Mouse (Mus musculus) lung, adult 2 months (tissue): ENCODE measurements around the gene Tab1. TPM values are rescaled to one million over a fixed set of nuclear protein-coding genes. Genes with fewer than 3 reads are reported as not detected.

Experiments used
- DNase-seq: peaks from one replicate; pipeline ENCODE4 v3.0.0; 2022
- H3K4me1 ChIP-seq: fragments of 200-500 bp; 2 replicates; pipeline ENCODE4 v1.6.1; 2011; ENCODE audit warnings: low read length; ENCODE audit not compliant: control insufficient read depth, insufficient read depth
- H3K4me3 ChIP-seq: fragments of 200-500 bp; replicated peaks from 2 replicates; pipeline ENCODE3; 2011; ENCODE audit warnings: low read depth, mild to moderate bottlenecking, control low read depth, low read length; ENCODE audit errors: extremely low read depth
- CTCF ChIP-seq: fragments of 200-500 bp; IDR thresholded peaks from 2 replicates; pipeline ENCODE4 v1.5.1; 2011; ENCODE audit warnings: mild to moderate bottlenecking, low read length, control low read depth; ENCODE audit not compliant: insufficient read depth
- POLR2A ChIP-seq: fragments of 200-500 bp; IDR thresholded peaks from 2 replicates; pipeline ENCODE4 v1.6.1; 2011; ENCODE audit warnings: low read depth, mild to moderate bottlenecking, control low read depth, low read length, borderline replicate concordance; ENCODE audit errors: extremely low read depth
- WGBS: fragments of 180-500 bp; shearing (Covaris S2); methylation state at CpG from one replicate; pipeline ENCODE4 v1.1.7; 2018; 5-methylcytosine and 5-hydroxymethylcytosine counted together
- polyA plus RNA-seq: library from polyadenylated mRNA; depleted of rRNA; stranded (reverse); fragments of >200 nt; gene quantifications from 2 replicates; pipeline ENCODE4 v1.2.3, GENCODE M21; 2012

Tab1 gene
- polyA plus RNA-seq, 1 experiment = 23.5 TPM

DNA sequence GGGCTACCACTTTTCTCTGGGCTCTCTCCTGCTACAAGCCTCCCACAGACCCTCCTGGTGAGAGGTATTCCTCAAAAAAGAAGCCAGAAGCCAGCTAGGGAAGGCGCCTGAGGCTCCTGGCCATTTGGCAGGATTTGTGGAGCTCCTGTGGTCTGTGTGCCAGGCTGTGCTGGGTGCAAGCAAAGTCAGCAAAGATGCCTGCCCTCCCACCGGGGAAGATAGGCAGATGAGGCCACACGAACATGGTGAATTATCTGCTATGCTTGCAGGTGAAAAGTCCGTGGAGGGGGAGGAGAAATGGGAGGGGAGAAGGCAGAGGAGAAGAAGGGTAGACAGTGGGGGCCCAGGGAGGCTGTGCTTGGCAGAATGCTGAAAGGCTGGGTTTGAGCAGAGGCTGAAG lies 37.4 kb downstream of the Tab1 start:
- Histone ChIP-seq H3K4me1 (no peaks in the 10 kb centered on the region), H3K4me3 (no peak overlapping the region)
- no peak for DNase-seq
- 40% methylated on average over 4 of the region's 4 CpGs for WGBS
- TF ChIP-seq POLR2A (no peak), CTCF (no peak)

- DNase-seq = no peak
- Histone ChIP-seq H3K4me3 (no peak overlapping the region), H3K4me1 (no peaks in the 10 kb centered on the region)
- TF ChIP-seq POLR2A (no peak), CTCF (no peak)
- 15% methylated on average over 8 of the region's 8 CpGs for WGBS
Measured at GRCm38 (mm10) chr15:80171286-80171685, 38.4 kb downstream of the Tab1 start.

DNA sequence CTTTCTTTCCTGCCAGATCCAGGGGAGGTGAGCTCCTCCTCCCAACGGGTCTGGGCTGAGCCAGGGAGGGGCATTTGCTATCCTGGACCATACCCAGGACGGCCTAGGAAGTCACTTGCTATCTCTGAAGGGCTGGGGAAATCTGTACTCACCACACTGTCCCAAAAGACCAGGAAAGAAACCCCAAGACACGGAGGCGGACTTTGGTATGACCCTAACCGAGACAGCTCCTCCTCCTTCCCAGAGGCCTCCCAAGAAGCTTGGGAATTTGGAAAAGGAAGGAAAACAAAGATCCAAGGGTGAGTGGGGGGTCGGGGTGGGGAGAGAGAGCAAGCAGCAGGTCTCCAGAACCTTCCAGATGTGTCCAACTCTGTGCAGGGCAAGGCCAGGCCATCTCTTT lies 38.9 kb downstream of the Tab1 start:
- DNase-seq = no peak
- TF ChIP-seq POLR2A (no peak), CTCF (no peak)
- Histone ChIP-seq H3K4me3 (no peak overlapping the region), H3K4me1 (no peaks in the 10 kb centered on the region)
- 28% methylated on average over 6 of the region's 6 CpGs for WGBS

DNA sequence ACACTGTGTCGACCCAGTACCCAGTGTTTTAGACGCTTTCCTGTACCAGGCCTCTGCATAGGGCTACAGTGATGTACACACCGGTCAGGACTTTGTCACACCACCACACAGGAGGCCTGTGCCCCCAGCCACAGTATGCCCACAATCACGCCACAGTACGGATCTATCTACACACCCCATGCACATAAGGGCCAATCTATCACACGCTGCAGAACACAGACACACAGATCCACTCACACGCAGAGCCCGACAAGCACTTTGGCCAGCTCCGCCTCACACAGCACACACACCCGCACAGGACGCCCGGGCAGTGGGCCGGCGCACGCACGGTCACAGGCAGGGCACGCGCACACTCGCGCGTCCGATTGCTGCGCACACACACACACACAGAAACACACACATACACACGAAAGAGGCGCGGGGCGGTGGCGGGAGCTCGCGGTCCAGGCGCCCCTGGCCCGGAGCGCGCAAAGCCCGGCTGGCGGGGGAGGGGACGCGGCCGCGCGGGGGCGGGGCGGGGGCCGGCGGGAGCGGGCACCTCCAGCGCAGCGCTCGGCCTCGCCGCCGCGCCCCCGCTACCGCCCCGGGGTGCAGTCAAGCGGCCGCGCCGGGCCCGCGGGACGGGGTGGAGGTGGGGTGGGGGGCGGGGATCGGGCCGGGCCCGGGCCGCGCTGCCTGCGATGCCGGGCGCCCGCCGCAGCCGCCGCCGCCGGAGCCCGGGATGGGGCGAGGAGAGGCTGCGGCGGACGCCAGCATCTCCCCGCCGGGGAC lies 40.3 kb downstream of the Tab1 start, which contains the start of gene Mgat3:
TSS of gene Mgat3 (plus strand) at position 721 of the 771 bp plus-strand sequence.
- no peak for DNase-seq
- 6% methylated on average over 59 of the region's 85 CpGs for WGBS
- TF ChIP-seq CTCF (no peak), POLR2A (no peak)
- peak within 1 kb of the TSS; percentile 46 for H3K4me3 ChIP-seq
- H3K4me1 ChIP-seq = no peaks in the 10 kb centered on the region

- 2% methylated on average over 60 of the region's 60 CpGs for WGBS
- no peaks in the 10 kb centered on the region for H3K4me1 ChIP-seq
- TF ChIP-seq CTCF = no peak
- no peak for TF ChIP-seq POLR2A
- peak overlapping the region; percentile 22 for H3K4me3 ChIP-seq
- no peak for DNase-seq
Measured at GRCm38 (mm10) chr15:80173781-80174597, 41.1 kb downstream of the Tab1 start.

DNA sequence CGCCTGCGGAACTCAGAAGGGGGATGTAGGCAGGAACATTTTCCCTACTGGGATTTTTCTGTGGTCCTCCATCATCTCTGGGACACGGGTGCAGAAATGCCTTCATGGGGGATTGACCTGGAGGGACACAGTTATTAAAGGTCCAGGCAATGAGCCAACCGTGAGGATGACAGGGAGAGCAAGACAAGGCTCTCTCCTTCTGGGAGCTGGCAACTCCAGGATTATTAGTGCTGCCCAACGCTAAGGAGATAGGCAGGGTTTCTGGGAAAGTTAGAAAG lies 41.6 kb downstream of the Tab1 start:
- Histone ChIP-seq H3K4me3 (peak overlapping the region; percentile 2), H3K4me1 (no peaks in the 10 kb centered on the region)
- no peak for DNase-seq
- 20% methylated on average over 5 of the region's 5 CpGs for WGBS
- TF ChIP-seq CTCF (no peak), POLR2A (no peak)

- TF ChIP-seq CTCF (no peak), POLR2A (no peak)
- H3K4me3 ChIP-seq = no peak overlapping the region
- no peaks in the 10 kb centered on the region for H3K4me1 ChIP-seq
- DNase-seq = no peak
- 79% methylated on average over 9 of the region's 9 CpGs for WGBS
Measured at GRCm38 (mm10) chr15:80175316-80175715, 42.4 kb downstream of the Tab1 start.

- DNase-seq = no peak
- no peak overlapping the region for H3K4me3 ChIP-seq
- TF ChIP-seq POLR2A (no peak), CTCF (no peak)
- H3K4me1 ChIP-seq = no peaks in the 10 kb centered on the region
- WGBS = 64% methylated on average over 6 of the region's 6 CpGs
Measured at GRCm38 (mm10) chr15:80175756-80176155, 42.8 kb downstream of the Tab1 start.

- 90% methylated on average over 7 of the region's 7 CpGs for WGBS
- Histone ChIP-seq H3K4me3 (no peak overlapping the region), H3K4me1 (no peaks in the 10 kb centered on the region)
- TF ChIP-seq CTCF = no peak
- TF ChIP-seq POLR2A = no peak
- no peak for DNase-seq
Measured at GRCm38 (mm10) chr15:80181561-80181960, 48.6 kb downstream of the Tab1 start.

GRCm38 (mm10) chr15:80182072-80182700 lies 49.3 kb downstream of the Tab1 start:
- DNase-seq = no peak
- no peaks in the 10 kb centered on the region for H3K4me1 ChIP-seq
- TF ChIP-seq CTCF (no peak), POLR2A (no peak)
- WGBS = 84% methylated on average over 4 of the region's 4 CpGs
- no peak overlapping the region for H3K4me3 ChIP-seq
